Mouse (Mus musculus): ENCODE measurements around the gene Scn7a.

GRCm38 (mm10) chr2:66784765-66785164 is at the start of gene Scn7a:
- TF ChIP-seq GATA1 (IDR thresholded peaks at IDR 0.05; ENCODE audit: low read length): no peak
- TF ChIP-seq TAL1 (IDR thresholded peaks at IDR 0.05; ENCODE audit: low read length): no peak
